Mouse (Mus musculus): ENCODE measurements at regions not wholly inside any gene's neighbourhood (a gene's known extent, or its start where the extent isn't known, plus 50 kb on each side); places are given as distances from the start of the nearest gene placed in this dataset.
A peak's percentile ranks its signal among the peaks of the same experiment; 100 is the strongest.
"Not testable (repeated sequence)": the region's sequence is repeated elsewhere in the genome, so short reads cannot be mapped to it uniquely, and the experiment has no call there.

DNA sequence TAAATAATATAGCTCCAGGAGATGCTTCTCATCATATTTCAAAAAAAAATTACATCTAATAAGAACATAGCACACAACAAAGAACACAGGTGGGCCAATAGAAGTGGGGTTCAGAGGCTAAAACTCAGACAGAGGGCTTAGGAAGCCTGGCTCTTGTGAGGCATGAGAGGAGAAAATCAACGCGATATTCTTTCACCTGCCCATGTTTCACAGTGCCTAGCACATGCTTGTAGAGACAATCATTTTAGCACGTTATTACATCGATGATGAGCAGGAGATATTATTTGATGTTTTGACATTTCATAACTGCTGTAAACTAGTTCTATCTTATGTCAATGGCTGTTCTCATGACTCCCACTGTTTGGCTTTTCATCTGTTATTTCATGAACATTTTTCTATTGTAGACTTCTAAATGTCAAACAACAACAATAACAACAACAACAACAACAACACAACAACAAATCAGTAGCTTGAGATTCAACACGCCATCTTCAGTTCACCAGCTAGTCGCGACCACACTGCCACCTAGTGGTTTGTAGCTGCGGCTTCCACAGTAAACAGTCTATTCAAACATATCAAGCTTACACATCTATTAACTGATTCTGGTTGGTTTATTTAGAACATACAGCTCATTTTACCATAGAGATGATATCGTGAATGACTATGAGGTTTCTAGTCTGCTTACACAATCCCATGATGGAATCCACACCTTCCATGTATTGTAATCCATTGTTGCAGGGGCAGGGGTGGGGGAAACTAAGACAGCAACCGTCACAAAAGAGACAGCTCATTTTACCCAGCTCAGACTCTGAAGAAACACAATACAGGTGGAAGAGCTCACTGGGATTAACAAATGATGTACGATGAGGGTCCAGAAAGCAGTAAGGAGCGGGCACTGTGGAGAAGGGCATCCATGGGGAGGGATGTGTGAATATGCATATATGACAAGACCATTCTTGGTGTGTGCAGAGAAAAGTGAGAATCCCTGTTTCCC is 60.5 kb upstream of the Tmem200a start:
- DNase-seq = peak; percentile 55

DNA sequence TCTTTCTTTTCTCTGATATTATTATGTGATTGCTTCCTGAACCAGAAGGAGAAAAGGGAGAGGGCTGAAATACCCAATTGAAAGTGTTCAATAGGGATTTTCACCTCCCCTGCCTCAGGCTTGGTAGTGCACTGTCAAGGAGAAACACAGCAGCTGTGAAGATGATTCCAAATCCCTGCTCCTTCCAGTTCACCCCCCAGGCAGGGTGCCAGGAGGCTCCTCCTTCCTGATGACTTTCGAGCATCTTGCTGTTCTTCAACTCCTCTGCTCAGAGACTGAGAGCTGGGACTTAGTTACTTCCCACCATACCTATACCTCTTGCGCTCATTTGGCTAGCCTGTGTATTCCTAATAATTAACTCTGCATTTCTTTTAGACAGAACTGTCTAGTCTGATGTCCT is 73.7 kb upstream of the Tmem200a start:
- DNase-seq = no peak

DNA sequence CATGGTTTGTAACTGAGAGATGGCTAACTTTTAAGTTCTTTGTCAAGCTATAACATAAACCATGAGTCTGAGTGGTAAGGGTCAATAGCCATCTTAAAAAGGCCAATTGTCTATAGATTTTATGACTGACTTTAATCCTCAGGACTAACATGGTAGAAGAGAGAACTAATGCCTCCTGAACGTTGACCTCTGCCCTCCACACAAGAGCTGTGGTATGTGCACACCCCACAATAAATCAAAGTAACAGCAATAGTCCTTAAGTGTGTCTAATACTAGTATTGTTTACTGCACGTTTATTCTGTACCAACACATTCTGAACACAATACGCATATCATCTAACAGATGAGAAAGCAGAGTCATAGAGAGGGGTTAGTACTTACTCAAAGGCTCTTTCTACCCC is 70.7 kb upstream of the Samd3 start:
- DNase-seq = no peak

DNA sequence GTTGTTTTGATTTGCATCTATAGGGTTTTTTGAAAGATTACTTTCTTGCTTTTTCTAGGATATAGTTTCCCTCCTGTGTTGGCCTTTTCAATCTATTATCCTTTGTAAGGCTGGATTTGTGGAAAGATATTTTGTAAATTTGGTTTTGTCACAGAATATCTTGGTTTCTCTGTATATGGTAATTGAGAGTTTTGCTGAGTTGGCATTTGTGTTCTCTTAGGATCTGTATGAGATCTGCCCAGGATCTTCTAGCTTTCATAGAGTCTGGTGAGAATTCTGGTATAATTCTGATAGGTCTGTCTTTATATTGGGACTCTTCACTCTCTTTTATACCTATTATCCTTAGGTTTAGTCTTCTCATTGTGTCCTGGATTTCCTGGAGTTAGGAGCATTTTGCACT is 68.4 kb upstream of the Samd3 start:
- DNase-seq = not testable (repeated sequence)

DNA sequence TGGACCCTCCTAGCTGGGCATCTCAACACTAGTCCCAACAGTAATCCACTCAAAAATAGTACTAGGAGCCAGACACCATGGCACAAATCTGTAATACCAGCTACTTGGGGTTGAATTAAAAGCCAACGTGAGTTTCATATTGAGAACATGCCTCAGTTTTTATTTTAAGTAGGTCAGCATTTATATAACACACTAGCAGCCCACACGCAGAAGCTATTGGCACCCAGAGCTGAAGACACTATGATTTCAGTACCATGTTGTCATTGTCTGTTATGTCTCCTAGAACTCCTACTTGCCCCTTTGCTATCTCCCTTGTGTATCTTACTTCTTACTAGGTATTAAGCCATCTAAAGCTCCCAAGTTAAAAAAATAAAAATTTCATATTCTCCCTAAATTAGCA is 65.0 kb upstream of the Samd3 start:
- no peak for DNase-seq

DNA sequence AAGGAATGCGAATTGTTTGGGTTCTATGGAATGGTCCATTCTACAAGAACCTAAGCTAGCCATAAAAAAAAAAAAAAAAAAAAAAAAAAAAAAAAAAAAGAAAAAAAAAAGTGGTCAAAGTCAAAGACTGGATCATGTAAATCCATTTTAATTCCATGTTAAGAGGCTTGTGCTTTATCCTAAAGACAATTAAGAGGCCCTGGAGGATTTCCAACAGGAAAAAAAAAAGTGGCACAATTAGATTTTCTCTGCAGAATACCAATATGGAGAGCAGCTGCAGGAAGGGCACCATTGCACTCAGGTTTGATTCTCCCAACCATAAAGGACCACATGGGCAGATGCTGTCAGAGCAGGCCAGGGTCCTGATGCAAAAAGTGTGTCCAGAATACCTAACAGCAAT is 51.9 kb upstream of the Samd3 start:
- DNase-seq = no peak

DNA sequence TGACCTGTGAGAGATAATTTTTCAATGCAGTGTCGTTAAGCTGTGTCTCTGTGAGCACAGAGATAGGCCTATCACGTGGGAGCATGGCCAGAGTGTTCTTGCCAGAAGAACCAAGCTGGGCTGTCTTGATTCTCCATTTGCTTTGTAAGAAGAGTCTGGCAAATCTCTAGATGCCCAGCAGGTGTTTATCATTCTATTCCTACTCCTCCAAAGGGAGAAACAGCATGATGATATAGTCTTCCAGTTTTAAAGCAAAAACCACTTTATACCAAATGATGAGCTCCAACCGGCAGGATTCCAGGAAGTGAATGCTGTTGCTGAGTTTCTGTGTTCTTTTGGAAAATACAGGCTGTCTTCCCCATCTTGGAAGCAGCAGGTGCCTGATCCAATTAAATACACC is 51.2 kb upstream of the Samd3 start:
- no peak for DNase-seq

Data from right cerebral cortex, postnatal 25 days (tissue).